Mouse (Mus musculus) hindbrain, embryonic 13.5 days (tissue): Measurements from ENCODE around the gene 1700019A02Rik. TPM values are rescaled to one million over a fixed set of nuclear protein-coding genes. Genes with fewer than 3 reads are reported as not detected.

Experiments
- ATAC-seq: fragments of 200-750 bp; cut with Nextera tagmentation; 2 replicates; pipeline ENCODE4 v1.8.0; 2017; ENCODE audit warnings: moderate TSS enrichment; ENCODE audit not compliant: low FRiP score
- H3K27ac ChIP-seq: fragments of 300-500 bp; sonication (generic); 2 replicates; pipeline ENCODE4 v1.5.1; 2015; ENCODE audit warnings: inconsistent platforms, mild to moderate bottlenecking, moderate library complexity
- H3K27me3 ChIP-seq: fragments of 300-500 bp; sonication (generic); 2 replicates; pipeline ENCODE4 v1.6.1; 2015; ENCODE audit warnings: mild to moderate bottlenecking, inconsistent platforms
- H3K36me3 ChIP-seq: fragments of 300-500 bp; sonication (generic); 2 replicates; pipeline ENCODE4 v1.6.1; 2015; ENCODE audit warnings: mild to moderate bottlenecking, inconsistent platforms
- H3K4me1 ChIP-seq: fragments of 300-500 bp; sonication (generic); replicated peaks from 2 replicates; pipeline ENCODE4 v1.6.1; 2015; ENCODE audit warnings: inconsistent platforms
- H3K4me2 ChIP-seq: fragments of 300-500 bp; sonication (generic); 2 replicates; pipeline ENCODE4 v1.6.1; 2015; ENCODE audit warnings: inconsistent platforms, mild to moderate bottlenecking, moderate library complexity
- H3K4me3 ChIP-seq: fragments of 300-500 bp; sonication (generic); 2 replicates; pipeline ENCODE4 v1.5.1; 2015; ENCODE audit warnings: mild to moderate bottlenecking, inconsistent platforms
- H3K9ac ChIP-seq: fragments of 300-500 bp; sonication (generic); 2 replicates; pipeline ENCODE4 v1.6.1; 2015; ENCODE audit warnings: mild to moderate bottlenecking, inconsistent platforms
- H3K9me3 ChIP-seq: fragments of 300-500 bp; sonication (generic); 2 replicates; pipeline ENCODE4 v1.6.1; 2016; ENCODE audit warnings: inconsistent platforms
- WGBS: fragments of 180-500 bp; shearing (Covaris S2); methylation state at CpG from one replicate; pipeline ENCODE4 v1.1.7; 2015; 5-methylcytosine and 5-hydroxymethylcytosine counted together
- polyA plus RNA-seq: library from polyadenylated mRNA; unstranded; fragments of >200 nt; fragmentation: Nextera tagmentation; extraction: Ambion mirVana; gene quantifications from 2 replicates; pipeline ENCODE4 v1.2.1, GENCODE M21; 2015

1700019A02Rik gene
- polyA plus RNA-seq, result not detected in 2 replicates

- Histone ChIP-seq H3K27me3 (no peaks in the 10 kb centered on the region), H3K36me3 (0 out of 2 replicates have a peak, but pooled peaks cover 4% of the 10 kb centered on the region), H3K4me2 (no peak within 1 kb of the TSS), H3K9ac (no peak within 1 kb of the TSS), H3K9me3 (no peaks in the 10 kb centered on the region), H3K27ac (no peak within 1 kb of the TSS), H3K4me1 (no peaks in the 10 kb centered on the region), H3K4me3 (no peak within 1 kb of the TSS)
- no peak for ATAC-seq
- 89% methylated on average over 8 of the region's 8 CpGs for WGBS
These were observed at the start of gene 1700019A02Rik for GRCm38 (mm10) chr1:53187536-53187935. 1700019A02Rik (minus strand) TSS chr1:53187636.

GRCm38 (mm10) chr1:53226063-53226462, 38.6 kb upstream of the 1700019A02Rik start:
- no peak overlapping the region for H3K27ac ChIP-seq

DNA sequence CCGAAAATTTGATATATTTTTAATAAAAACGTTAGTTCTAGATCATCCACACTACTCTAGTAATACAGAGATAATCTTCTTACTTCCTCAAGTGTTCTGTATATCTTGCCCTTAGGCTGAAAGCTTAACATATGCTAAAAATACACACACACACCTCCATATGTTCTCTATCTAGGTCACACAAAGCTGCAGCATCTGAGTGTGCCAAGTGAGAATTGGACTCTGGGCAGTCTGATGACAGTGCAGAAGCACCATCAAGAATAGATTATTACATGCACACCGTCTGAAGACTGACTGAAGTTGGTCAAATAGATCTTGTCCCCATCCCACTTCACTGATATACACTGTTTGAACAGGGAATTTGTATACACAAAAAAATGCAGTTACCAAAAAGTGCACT, 38.2 kb upstream of the 1700019A02Rik start:
- no peak for ATAC-seq
- no peaks in the 10 kb centered on the region for H3K27me3 ChIP-seq

More at GRCm38 (mm10) chr1:53226063-53226462, 38.6 kb upstream of the 1700019A02Rik start:
- Histone ChIP-seq H3K4me3 (no peak overlapping the region), H3K27me3 (no peaks in the 10 kb centered on the region), H3K4me1 (no peaks in the 10 kb centered on the region), H3K9ac (no peak overlapping the region), H3K4me2 (no peak overlapping the region), H3K9me3 (no peaks in the 10 kb centered on the region), H3K36me3 (no peaks in the 10 kb centered on the region)
- 71% methylated on average over 1 of the region's 1 CpGs for WGBS
- no peak for ATAC-seq

DNA sequence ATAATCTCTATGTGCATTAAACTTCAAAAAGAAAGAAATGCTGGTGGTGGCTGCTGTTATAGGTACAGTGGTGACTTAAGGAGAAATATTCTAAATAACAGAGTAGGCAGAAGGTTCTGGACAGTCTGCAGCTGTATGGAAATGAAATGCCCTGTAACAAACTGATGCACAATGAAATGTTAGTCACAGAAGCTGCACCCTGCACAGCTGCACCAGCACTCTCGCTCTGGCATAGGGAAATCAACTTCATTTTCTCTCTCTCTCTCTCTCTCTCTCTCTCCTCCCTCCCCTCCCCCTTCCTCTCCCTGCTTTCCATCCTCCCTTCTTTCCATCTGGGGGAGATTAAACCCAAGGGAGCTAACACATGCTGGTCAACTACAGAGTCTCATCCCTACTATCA, 37.3 kb upstream of the 1700019A02Rik start:
- Histone ChIP-seq H3K4me3 (no peak overlapping the region), H3K4me1 (no peaks in the 10 kb centered on the region), H3K4me2 (no peak overlapping the region), H3K9me3 (no peaks in the 10 kb centered on the region), H3K9ac (no peak overlapping the region), H3K27ac (no peak overlapping the region), H3K36me3 (no peaks in the 10 kb centered on the region), H3K27me3 (no peaks in the 10 kb centered on the region)
- WGBS, result 53% methylated on average over 1 of the region's 1 CpGs
- no peak for ATAC-seq

More for the DNA sequence above, 38.2 kb upstream of the 1700019A02Rik start:
- Histone ChIP-seq H3K4me1 (no peaks in the 10 kb centered on the region), H3K9me3 (no peaks in the 10 kb centered on the region), H3K4me2 (no peak overlapping the region), H3K9ac (no peak overlapping the region), H3K36me3 (no peaks in the 10 kb centered on the region), H3K27ac (no peak overlapping the region), H3K4me3 (no peak overlapping the region)
- WGBS, result 91% methylated on average over 3 of the region's 3 CpGs

GRCm38 (mm10) chr1:53210136-53210535, 22.7 kb upstream of the 1700019A02Rik start:
- Histone ChIP-seq H3K27me3 (no peaks in the 10 kb centered on the region), H3K4me3 (no peak overlapping the region)

GRCm38 (mm10) chr1:53203902-53204301, 16.5 kb upstream of the 1700019A02Rik start:
- no peaks in the 10 kb centered on the region for H3K36me3 ChIP-seq

More at GRCm38 (mm10) chr1:53210136-53210535, 22.7 kb upstream of the 1700019A02Rik start:
- Histone ChIP-seq H3K36me3 (no peaks in the 10 kb centered on the region), H3K9ac (no peak overlapping the region), H3K4me2 (no peak overlapping the region), H3K4me1 (no peaks in the 10 kb centered on the region), H3K9me3 (no peaks in the 10 kb centered on the region), H3K27ac (no peak overlapping the region)
- ATAC-seq, result no peak

GRCm38 (mm10) chr1:53201630-53202199, 14.3 kb upstream of the 1700019A02Rik start:
- no peak for ATAC-seq
- Histone ChIP-seq H3K36me3 (no peaks in the 10 kb centered on the region), H3K27me3 (no peaks in the 10 kb centered on the region), H3K4me2 (no peak overlapping the region), H3K9ac (no peak overlapping the region), H3K4me1 (no peaks in the 10 kb centered on the region), H3K4me3 (no peak overlapping the region), H3K9me3 (no peaks in the 10 kb centered on the region), H3K27ac (no peak overlapping the region)
- WGBS, result 82% methylated on average over 2 of the region's 2 CpGs

More at GRCm38 (mm10) chr1:53203902-53204301, 16.5 kb upstream of the 1700019A02Rik start:
- ATAC-seq, result no peak
- Histone ChIP-seq H3K27me3 (no peaks in the 10 kb centered on the region), H3K4me1 (no peaks in the 10 kb centered on the region), H3K4me2 (no peak overlapping the region), H3K9me3 (no peaks in the 10 kb centered on the region), H3K9ac (no peak overlapping the region), H3K27ac (no peak overlapping the region), H3K4me3 (no peak overlapping the region)
- WGBS, result 97% methylated on average over 2 of the region's 2 CpGs

- no peak overlapping the region for H3K4me2 ChIP-seq
- H3K9me3 ChIP-seq, result no peaks in the 10 kb centered on the region
- no peak overlapping the region for H3K9ac ChIP-seq
- H3K4me1 ChIP-seq, result no peaks in the 10 kb centered on the region
- H3K27ac ChIP-seq, result no peak overlapping the region
- H3K36me3 ChIP-seq, result no peaks in the 10 kb centered on the region
- H3K27me3 ChIP-seq, result no peaks in the 10 kb centered on the region
- no peak overlapping the region for H3K4me3 ChIP-seq
- WGBS, result 90% methylated on average over 3 of the region's 3 CpGs
- ATAC-seq, result no peak
These were observed 7.1 kb upstream of the 1700019A02Rik start for GRCm38 (mm10) chr1:53194536-53194935.

DNA sequence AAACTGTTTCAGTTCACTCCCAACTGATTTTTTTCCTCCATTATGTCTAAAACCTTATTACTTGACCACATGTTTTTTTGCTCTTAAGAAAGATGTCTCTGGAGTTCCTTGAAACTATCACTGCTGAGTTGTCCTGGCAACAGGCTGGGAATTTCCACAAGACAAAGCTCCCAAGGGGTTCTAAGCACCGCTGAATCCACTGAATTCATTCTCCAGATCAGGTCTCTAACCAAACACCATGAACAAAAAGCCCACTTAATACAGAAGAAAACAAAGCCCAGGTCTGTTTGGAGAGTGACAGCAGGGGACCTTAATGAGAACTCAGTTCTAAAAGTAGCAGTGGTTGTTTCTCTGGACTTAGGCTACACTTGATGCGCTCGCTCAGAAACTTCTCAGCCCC, 3.8 kb upstream of the 1700019A02Rik start:
- Histone ChIP-seq H3K27me3 (no peaks in the 10 kb centered on the region), H3K36me3 (0 out of 2 replicates have a peak, but pooled peaks cover 4% of the 10 kb centered on the region), H3K9ac (no peak overlapping the region), H3K4me3 (no peak overlapping the region), H3K9me3 (no peaks in the 10 kb centered on the region), H3K4me1 (no peaks in the 10 kb centered on the region), H3K4me2 (no peak overlapping the region), H3K27ac (no peak overlapping the region)
- 51% methylated on average over 3 of the region's 3 CpGs for WGBS
- ATAC-seq, result no peak

DNA sequence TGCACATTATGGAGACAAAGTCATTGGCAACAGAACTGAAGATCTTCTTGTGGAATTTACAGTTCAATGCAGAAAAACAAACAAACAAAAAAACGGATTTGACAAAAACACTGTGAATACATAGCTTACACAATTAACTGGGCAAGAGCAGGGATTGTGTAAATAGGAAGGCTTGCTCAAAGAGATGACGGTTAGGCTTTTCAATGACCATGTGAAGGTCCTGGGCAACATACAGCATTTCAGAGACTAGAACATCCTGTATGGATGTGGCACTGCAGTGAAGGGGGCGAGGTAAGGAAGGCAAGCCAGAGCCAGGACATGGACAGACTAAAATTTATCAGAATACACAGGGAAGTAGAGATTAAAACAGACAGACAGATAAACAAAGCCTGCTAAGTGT, 2.2 kb upstream of the 1700019A02Rik start:
- 65% methylated on average over 3 of the region's 3 CpGs for WGBS
- no peak overlapping the region for H3K4me3 ChIP-seq
- no peak overlapping the region for H3K9ac ChIP-seq
- H3K4me1 ChIP-seq, result no peaks in the 10 kb centered on the region
- H3K4me2 ChIP-seq, result no peak overlapping the region
- no peak overlapping the region for H3K27ac ChIP-seq
- H3K27me3 ChIP-seq, result no peaks in the 10 kb centered on the region
- H3K9me3 ChIP-seq, result no peaks in the 10 kb centered on the region
- no peak for ATAC-seq
- H3K36me3 ChIP-seq, result 0 out of 2 replicates have a peak, but pooled peaks cover 4% of the 10 kb centered on the region

DNA sequence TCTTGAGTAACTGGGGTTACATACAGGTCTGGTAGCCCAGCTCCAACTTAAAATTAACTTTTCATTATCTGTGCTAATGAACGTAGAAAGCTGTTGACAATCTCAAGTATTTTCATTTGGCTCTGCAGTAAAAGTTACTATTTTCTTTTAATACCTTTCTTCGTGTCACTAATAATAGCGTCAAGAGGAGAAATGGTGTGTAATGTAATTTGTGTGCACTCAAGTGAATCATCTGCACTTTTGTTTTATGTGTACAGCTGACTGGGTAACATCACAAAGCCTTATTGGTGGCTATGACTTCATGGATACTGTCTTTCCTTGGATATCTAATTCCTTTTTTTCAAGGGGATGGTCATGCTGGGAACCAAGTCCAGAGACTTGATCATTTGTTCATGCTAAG, 1.1 kb downstream of the 1700019A02Rik start:
- no peak overlapping the region for H3K9ac ChIP-seq
- no peaks in the 10 kb centered on the region for H3K4me1 ChIP-seq
- no peak overlapping the region for H3K27ac ChIP-seq
- no peaks in the 10 kb centered on the region for H3K9me3 ChIP-seq
- no peak overlapping the region for H3K4me2 ChIP-seq
- H3K27me3 ChIP-seq, result no peaks in the 10 kb centered on the region
- no peak overlapping the region for H3K4me3 ChIP-seq
- ATAC-seq, result no peak
- WGBS, result 92% methylated on average over 3 of the region's 3 CpGs
- 0 out of 2 replicates have a peak, but pooled peaks cover 4% of the 10 kb centered on the region for H3K36me3 ChIP-seq

DNA sequence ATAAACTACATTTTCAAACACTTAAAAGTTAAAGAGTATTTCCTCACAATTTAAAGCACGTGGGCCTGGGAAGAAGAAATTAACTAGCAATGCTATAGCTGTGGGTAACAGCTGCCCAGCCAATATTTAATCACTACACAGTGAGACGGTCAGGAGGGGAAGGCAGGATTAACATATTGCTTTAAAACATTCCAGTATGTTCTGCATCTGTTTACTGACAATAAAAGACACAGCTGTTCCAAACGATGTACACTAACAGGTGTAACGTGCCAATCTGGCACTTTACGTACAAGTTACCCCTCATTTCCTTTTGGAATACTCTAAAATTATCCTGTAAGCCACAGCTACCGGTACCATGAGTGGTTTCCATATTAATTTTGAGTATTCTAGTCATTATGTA, 29.7 kb downstream of the 1700019A02Rik start:
- Histone ChIP-seq H3K4me3 (no peak overlapping the region), H3K9me3 (no peaks in the 10 kb centered on the region), H3K27me3 (no peaks in the 10 kb centered on the region), H3K4me1 (no peaks in the 10 kb centered on the region), H3K27ac (no peak overlapping the region), H3K36me3 (no peaks in the 10 kb centered on the region), H3K4me2 (no peak overlapping the region), H3K9ac (no peak overlapping the region)
- no peak for ATAC-seq
- 59% methylated on average over 6 of the region's 6 CpGs for WGBS

DNA sequence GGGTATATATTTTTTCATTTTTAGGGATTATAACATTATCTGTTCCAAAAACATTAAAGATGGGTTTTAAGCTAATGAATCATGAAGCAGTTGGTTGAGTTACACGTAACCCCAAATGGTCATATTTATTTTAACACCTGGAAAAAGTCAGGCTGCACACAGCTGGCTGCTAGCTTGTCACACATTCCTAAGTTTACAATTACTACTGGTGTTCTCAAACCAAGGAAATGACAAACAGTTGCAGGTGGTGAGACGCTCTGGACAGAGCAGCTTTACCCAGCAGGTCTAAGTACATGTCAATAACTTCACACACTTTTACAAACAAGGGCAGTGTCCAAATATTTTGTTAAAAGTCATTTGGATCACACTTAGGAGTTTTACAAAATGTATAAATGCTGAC, 64.4 kb downstream of the 1700019A02Rik start:
- no peak for ATAC-seq
- Histone ChIP-seq H3K27me3 (no peaks in the 10 kb centered on the region), H3K4me2 (no peak overlapping the region), H3K4me1 (no peaks in the 10 kb centered on the region), H3K36me3 (no peaks in the 10 kb centered on the region), H3K9me3 (no peaks in the 10 kb centered on the region), H3K4me3 (no peak overlapping the region), H3K27ac (no peak overlapping the region), H3K9ac (no peak overlapping the region)
- 82% methylated on average over 2 of the region's 2 CpGs for WGBS
